Mouse (Mus musculus) heart, postnatal 25 days (tissue): Measurements from ENCODE around the gene Ccng1. TPM values are rescaled to one million over a fixed set of nuclear protein-coding genes. Genes with fewer than 3 reads are reported as not detected.

Experiments
- DNase-seq: peaks from one replicate; pipeline ENCODE4 v3.0.0; 2022; ENCODE audit warnings: low spot score
- intact Hi-C: fragments of 180-260 bp; cut with DNase I; formaldehyde crosslinking; loops from one replicate; pipeline ENCODE4 v1.15.1; 2025
- total RNA-seq, 2 experiments: library from RNA; stranded (reverse); gene quantifications; 2 replicates each; pipeline ENCODE4 v1.2.3; 2021

Ccng1 gene
- total RNA-seq = 100 to 1,000 TPM; 440 to 448 TPM

DNA sequence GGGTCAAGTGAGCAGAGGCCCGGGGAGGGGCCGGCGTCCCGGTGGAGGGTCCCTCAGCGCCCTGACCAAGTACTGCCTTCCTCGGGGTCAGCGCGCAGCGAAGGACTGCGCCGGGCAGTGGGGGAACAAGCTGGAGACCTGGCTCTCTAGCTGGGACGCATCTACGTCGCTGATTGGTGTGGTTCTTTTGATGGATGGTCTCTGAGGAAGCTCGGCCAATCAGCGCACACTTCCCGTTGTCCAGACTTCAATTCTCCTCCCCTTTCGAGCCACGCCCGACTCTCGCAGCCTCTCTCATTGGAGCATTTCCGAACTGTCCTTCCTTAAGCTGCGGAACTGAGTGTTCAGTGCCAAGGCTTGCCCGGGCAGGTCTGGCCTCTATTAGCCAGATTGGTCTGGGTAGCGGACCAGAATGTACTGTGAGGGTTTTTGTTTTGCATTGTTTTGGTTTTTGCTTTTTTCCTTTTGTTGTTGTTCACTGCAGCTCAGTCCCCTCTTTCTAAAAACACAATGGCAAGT is at the start of gene Ccng1:
Gene Ccng1, minus strand, starts transcription at position 203 of the 519 bp plus-strand sequence.
- DNase-seq = peak; percentile 94
- intact Hi-C loops = loop anchor here (2.0 kb wide), 2 partner anchors 20 to 62 kb away; no protein-coding TSS in a partner anchor

DNA sequence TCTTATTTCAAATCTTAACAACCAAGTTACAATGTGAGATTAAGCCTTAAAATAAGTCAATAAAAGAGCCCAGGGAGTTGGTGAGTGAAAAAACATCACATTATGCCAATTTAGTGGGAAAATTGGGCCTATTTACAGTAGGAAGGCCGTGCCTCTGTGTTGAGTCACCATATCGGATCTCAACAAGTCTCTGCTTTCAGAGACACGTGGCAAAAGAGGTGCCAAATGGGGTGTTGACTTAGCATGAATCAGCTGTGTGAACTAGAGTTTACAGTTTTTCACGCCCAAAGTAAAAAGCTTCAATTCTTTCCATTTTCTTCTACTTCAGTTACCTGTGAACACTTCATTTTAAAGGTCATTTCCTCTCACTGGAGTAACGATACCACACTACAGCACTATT is 35.2 kb upstream of the Ccng1 start:
- DNase-seq = no peak

DNA sequence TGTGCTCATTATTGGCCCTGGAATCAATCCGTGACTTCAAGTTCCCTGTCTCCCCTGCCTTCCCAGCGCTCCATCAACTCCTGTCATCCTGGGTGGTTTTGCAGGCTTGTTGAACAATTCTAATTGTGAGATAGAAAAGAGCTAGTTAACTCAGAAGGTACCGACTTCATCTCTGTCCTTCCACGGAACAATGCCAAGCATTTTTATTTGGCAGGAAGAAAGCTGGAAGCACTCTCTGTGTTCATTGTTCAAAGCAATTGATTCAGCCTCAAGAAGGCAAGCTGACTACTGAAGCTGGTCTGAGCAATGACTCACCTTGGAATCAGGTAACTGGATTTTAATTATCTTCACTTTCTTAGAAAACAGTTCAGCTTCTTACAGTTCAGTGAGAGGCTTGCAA is 34.6 kb upstream of the Ccng1 start:
- intact Hi-C loops = no loop called here
- no peak for DNase-seq

More for the DNA sequence above, 35.2 kb upstream of the Ccng1 start:
- intact Hi-C loops = no loop called here

DNA sequence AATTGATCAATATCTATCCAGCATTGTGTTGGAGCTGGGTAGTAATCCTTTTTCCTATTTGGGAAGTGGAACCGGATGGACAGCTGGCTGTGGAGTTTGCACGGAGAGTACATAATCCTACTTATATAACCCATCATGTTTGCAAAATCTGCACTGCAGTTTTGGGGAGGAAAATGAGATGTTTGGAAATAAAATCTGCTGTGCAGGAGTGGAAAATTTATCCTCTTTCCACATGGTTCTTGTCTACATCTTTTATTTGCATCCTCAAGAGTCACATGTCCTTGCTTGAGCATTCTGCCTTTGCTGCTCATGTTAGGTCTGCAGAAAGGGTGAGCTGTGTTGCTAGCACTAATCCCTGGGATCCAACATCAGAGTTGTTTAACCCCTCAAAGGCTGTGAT is 31.8 kb upstream of the Ccng1 start:
- intact Hi-C loops = no loop called here
- no peak for DNase-seq

DNA sequence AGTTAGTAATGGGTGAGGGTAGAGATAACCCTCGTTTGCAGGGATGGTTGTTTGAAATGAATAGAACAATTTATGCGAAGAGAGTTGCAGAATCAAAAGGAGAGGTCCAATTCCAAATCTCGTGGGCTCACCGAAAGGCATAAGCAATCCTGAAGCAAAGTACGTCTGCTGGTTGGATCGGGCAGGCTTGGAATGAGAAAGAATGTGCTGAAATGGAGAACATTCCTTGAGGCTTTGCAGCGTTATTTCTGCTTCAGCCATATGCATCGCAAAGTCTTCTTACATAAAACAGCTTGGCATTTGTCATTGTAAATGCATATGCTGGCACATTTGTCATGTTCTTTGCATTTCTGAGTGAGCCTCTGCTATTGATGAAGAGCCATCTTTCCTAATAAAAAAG is 29.2 kb upstream of the Ccng1 start:
- intact Hi-C loops = no loop called here
- no peak for DNase-seq

DNA sequence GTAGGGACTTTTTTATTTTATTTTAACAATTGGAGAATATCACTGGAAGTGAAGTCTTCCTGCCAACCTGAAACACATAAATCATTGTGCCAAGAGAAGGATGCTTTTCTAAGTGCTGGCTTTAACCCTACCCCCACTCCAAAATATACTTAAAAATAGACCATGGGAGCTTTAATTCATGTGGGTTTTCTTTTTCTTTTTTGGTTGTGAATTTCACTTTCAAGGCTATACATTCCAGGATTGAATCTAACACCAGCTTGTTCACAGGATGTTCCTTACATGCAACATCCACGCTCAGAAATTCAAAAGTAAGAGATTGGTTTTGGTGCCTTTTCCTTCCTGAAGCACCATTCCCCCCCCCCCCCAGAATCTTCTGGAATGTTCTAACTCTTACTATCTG is 28.2 kb upstream of the Ccng1 start:
- no peak for DNase-seq
- intact Hi-C loops = no loop called here

DNA sequence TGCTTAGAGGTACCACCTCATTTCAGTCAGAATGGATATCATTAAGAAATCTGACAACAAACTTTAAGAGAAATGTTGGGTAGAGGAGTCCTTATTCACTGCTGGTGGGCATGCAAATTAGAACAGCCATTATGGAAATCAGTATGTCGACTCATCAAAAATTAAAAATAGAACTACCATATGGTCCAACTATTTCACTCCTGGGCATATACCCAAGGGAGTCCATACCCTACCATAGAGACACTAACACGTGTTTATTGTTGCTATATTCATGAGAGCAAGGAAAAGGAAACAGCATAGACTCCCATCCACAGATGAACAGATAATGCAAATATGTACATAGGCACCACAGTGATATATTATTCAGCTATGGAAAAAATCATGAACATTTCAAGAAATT is 26.7 kb upstream of the Ccng1 start:
- DNase-seq = no peak
- intact Hi-C loops = no loop called here

DNA sequence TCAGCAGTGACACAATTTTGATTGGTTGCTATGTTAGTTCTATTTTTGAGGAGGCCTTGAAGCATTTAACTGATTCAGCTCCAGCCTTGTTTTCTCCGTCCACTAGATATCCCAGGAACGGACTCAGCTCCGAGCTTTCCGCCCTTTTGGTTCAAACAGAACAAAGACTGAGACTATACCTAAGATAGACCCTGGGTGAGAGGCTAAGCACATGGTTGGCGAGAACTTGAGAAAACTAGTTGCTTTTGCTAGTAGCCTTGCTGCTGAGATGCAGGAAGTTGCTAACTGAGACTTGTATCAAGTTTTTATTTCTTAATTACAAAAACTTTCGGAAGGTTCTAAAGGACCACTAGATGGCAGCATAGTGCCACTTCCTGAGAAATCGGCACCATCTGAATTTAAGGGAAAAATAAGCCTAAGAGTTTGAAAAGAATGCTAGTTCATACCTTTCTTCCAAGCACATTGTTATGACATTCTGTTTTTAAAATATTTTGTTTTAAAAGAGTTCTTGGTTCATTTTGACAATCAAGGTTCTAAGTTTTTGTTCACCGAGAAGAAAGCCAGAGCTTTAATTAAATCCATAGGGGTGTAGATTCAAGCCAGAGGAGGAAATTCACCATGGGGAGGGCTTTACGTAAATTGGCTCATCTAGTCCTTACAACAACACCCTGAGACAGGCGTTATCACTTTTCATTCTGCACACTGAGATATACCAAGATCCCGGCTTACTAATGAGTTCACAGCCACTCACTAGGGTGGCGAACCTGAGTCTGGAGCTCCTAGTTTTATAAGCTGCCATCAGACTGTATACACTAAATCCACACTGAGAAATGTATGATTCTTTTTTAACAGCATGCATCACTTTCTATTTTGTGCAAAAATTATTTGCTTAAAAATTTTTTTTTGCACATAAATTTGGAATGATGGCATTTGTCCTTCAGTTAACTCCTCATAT is 20.5 kb upstream of the Ccng1 start:
- no peak for DNase-seq
- intact Hi-C loops = no loop called here

DNA sequence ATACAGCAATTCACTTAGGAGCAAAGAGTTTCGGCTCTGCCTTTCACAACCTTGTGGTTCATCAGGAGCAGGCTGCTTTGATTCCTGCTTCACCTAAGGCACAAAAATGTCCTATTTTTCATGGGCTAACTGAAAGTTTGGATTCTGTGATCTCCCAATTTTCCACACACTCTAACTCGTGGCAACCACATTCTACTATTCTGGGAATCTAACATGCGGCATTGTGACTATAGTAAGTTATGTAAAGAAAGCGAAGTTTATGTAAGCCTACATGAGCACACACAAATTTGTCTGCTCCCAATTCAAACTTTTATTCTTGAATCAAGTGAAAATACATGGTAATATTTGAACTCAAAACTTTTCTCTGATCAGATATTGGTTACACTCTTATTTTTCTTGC is 9.6 kb upstream of the Ccng1 start:
- intact Hi-C loops = loop anchor here (5.0 to 10.0 kb wide), 2 partner anchors 87 to 150 kb away; no protein-coding TSS in a partner anchor

DNA sequence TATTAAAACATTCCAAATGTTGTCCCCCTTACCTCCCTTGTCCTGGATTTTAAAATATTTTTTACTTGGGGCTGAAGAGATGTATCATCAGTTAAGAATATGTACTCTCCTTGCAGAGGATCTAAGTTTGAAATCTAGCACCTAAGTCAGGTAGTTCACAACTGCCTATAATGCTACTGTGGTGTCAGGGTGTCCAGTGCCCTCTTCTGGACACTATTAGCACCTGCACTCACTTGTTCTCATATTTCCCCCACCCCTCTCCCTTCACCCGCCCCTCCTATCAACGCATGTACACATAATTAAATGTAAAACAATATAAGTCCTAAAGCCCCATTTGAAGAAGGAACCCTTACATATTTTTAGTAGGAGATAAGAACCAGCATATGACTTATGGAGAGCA is 8.3 kb upstream of the Ccng1 start:
- DNase-seq = no peak
- intact Hi-C loops = loop anchor here (5.0 to 10.0 kb wide), 2 partner anchors 86 to 149 kb away; no protein-coding TSS in a partner anchor

More for the DNA sequence above, 9.6 kb upstream of the Ccng1 start:
- no peak for DNase-seq

DNA sequence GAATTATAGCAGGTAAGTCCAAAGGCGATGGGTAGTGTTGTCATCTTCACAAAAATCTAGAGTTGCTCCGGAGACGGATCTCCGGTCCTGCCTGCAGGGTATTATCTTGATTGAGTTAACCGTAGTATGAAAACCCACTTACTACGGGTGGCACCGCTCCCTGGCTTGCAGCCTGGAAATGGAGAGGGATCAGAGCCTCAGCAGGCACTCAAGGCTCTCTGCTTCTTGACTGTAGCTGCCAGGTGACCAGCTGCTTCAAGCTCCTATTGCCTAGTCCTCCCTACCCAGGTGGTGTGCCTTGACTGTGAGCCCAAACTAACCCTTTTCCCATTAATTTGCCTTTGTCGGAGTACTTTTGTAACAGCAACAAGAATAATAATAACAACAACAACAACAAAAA is 4.8 kb upstream of the Ccng1 start:
- intact Hi-C loops = loop anchor here (5.0 to 10.0 kb wide), 2 partner anchors 83 to 145 kb away; no protein-coding TSS in a partner anchor
- no peak for DNase-seq

DNA sequence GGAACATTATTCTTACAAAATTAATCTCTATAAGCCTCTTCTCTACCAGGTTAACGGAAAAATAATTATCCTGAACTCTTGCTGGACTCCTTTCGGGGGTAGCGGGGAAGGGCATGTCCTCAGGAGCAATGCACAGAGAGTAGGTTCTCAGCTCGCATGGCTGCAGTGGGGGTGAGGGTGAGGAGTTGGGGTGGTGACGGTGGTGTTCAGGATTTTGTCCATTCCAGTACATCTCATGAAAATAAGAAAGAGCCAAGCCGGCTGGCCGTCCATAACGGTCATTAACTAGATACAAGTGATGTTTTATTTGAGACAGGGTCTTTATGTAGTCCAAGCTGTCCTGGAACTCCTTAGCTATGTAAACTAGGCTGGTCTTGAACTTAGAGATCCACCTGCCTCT is 857 bp upstream of the Ccng1 start:
- no peak for DNase-seq
- intact Hi-C loops = loop anchor here (2.0 kb wide), 2 partner anchors 21 to 63 kb away; no protein-coding TSS in a partner anchor

DNA sequence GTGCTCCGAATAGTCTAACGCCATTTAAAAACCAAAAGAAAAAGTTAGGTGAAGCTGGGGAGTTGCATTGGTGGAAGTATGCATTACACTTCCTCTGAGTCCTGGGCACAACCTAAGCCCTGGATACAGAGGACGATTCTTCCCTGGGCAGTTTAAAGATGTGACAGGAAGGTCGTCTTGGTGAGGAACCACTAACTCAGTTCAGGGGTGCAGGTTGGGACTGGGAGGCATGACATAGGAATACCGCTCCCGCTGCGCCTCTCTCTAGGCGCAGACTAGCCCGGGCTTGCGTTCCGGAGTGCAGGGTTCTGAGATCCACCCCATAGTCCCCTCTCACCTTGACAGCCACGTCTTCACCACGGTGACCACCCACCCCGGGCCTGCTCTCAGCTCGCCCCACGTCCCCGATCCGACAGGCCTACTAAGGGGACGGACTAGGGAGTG is 425 bp downstream of the Ccng1 start:
- intact Hi-C loops = loop anchor here (2.0 kb wide), 2 partner anchors 20 to 62 kb away; no protein-coding TSS in a partner anchor
- no peak for DNase-seq

DNA sequence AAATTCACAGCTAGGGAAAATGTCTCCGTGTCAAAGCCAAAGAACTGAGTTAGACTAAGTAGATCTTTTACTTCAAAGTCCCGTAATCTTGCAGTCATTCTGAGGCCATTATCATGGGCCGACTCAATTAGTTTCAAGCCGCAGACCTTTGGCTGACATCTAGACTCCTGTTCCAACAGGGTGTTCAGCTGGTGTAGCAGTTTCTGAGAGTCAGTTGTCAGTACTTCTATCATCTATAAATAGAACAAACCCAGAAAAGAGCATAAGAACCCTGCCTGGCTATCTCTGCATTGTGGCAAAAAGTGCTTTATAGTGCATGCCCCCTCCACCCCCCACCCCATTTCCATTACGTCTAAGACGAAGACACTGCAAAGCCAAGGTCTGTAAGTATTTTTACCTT is 1.3 kb downstream of the Ccng1 start:
- no peak for DNase-seq
- intact Hi-C loops = loop anchor here (2.0 kb wide), 2 partner anchors 19 to 61 kb away; no protein-coding TSS in a partner anchor

DNA sequence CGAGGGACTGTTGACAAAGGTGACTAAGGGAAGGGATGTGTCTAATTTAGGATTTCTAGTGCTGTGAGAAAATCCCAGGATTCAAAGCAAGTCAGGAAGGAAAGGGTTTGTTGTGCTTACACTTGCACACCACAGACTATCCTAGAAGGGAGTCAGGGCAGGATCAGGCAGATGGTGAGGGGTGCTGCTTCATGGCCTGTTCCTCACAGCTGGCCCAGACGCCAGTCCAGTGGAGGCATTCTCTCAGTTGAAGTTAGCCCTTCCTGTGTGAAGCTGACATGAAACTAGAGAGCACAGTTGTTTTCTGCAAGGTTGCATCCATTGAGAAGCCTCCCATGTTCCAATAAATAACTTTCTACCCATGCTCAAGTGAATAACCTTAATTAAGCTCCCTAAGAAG is 7.4 kb downstream of the Ccng1 start:
- no peak for DNase-seq

DNA sequence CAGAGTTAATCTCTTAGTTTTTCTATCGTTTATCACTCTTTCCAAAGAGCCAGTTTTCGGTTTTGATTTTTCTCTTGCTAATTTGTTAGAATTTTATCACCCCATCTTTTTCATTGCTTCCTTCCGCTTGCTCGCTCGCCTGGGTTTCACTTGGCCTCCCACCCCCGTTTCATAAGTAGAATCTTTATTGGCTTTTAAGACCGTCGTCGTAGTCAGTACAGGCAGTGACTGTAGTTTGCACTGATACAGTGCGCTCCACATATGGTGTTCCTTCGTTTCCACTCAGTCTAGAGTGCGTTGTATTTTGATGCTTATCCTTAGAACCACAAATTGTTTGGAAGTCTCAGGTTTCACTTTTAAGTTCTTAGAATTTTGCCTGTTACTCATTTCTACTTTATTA is 8.8 kb downstream of the Ccng1 start:
- intact Hi-C loops = no loop called here
- no peak for DNase-seq

More for the DNA sequence above, 7.4 kb downstream of the Ccng1 start:
- intact Hi-C loops = no loop called here

DNA sequence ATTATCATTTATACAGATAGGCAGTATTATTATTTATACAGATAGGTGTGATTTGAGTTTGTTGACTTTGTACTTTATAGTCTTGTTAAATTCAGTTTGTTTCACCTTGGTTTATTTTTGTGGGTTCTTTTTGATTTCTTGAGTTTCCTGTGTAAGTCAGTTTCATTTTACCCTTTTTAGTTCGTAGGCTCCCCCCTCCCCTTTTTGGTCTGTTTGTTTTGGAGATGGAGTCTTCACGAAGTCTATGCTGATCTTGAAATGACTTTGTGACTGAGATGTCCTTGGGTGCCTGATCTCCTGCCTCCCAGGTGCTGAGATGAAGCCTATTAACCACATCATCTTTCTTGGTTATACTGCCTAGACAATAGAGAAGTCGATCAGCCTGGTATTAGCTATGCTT is 10.8 kb downstream of the Ccng1 start:
- no peak for DNase-seq
- intact Hi-C loops = no loop called here

DNA sequence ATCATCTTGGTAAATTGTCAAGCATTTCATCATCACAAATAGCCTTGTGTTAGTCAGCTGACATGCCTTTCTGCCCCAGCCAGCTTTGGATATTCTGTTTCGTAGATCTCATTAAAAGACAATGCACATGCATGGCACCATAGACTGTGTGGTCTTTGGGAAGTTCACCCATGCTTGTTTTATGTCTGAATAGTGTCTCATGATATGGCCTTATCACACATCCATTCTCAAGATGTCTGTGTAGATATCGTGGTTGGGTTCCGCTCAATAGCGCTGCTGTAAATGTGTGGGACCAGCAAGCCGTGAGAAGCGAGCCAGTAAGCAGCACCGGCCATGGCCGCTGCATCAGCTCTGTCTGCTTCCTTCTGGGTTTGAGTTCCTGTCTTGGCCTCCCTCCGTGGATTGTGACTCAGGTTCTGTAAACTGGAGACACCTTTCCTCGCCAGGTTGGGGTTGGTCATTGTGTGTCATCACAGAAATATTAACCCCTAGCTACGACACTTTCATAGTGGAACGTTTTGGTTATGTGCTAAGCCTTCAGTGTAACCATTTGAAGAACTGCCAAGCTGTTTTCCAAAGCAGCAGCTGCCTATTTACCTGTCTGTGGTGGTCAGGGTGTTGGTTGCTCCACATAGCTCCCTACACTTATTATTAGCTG is 13.4 kb downstream of the Ccng1 start:
- intact Hi-C loops = no loop called here
- no peak for DNase-seq

DNA sequence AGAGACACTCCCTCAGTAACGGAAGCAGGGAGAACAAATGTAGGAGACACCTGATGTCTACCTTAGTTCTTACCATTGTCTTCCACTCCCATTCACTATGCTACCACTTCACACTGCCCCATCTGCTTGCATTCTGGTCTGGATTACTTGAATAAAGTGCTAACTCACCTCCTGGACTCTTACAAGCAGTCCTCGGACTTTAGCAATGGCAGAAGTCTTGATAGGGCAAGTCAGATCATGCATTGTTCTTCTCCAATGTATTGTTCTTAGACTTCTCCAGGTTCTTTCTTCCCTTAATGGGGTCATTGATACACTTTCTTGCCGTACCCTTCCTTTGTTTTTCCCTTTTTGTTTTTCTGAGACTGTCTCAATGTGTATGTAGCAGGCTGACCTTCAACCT is 17.7 kb downstream of the Ccng1 start:
- intact Hi-C loops = no loop called here
- DNase-seq = no peak

DNA sequence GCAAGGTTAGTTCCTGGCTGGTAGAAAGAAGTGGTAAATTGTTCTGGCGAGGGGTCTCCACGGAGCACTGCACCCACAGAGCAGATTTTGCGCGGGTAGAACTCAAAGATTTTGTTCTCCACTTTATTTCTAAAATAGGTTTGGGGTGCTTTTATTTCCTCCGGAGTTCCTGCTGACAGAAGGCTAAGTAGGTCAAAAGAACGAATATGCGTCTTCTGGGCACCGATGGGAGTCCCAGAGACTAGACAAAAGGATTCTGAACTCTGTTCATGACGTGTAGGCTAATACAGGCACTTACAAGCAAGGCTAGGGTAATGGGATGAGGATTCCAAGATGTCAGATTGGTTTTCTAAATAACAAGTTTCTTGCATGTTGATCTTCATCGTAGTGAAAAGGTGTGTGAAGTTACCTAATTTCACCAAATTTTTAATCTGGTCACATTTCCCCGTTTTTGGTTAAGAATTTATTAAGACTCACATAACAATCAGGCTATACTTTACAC is 20.8 kb downstream of the Ccng1 start:
- intact Hi-C loops = loop anchor here (2.0 kb wide), 2 partner anchors 20 to 44 kb away; partner anchors contain the start of gene Ccng1
- no peak for DNase-seq
